19 mouse cellular contexts compared by ENCODE assay signal in the genomic region with DNA sequence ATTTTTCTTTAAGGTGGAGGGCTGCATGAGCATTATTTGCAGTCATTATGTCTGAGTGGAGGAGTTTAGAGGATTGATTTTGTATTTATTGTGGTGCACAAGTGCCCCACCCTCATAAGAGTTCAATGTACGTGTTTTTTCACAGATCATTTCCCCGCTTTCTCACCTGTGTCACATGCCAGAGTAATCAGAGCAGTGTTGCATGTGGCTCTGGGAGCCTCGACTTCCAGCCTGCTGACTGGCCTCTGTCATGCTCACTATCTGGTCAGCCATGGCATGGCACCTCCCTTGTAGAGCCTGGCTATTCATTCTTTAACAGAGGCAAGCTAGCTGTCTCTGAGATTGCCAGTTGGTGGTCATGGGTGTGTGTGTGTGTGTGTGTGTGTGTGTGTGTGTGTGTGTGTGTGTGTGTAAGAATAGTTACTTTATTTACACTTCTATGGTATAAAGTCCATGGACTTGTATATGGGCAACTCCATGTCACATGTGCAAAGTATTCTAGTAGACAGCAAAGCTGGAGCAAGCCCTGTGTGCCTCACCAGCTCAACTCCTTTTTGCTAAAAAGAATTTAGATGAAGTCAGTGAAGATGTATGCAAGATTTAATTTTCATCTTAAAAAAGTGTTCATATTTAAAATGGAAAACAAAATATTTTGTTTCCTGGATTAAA.
"Had no signal": no experiment of that assay in that cellular context is flagged by ENCODE, and none has a peak within 500 bp of the region (broad histone marks: within the 10 kb centered on the region; RNA-seq: fewer than 3 reads in every experiment).

No protein-coding gene starts in this region.

- H3K27ac ChIP-seq: kidney, embryonic 15.5 days; limb, embryonic 13.5 days; liver, embryonic 15.5 days; midbrain, embryonic 12.5 days; midbrain, embryonic 15.5 days; neural tube, embryonic 12.5 days; neural tube, embryonic 15.5 days had no signal

- H3K9me3 ChIP-seq: kidney, embryonic 15.5 days; limb, embryonic 13.5 days; liver, embryonic 15.5 days; midbrain, embryonic 12.5 days; midbrain, embryonic 15.5 days; neural tube, embryonic 12.5 days; neural tube, embryonic 15.5 days had no signal

- DNase-seq: kidney, adult 11 months; kidney, adult 8-10 months; kidney, postnatal 10 days; kidney, postnatal 36 days; left cerebral cortex, postnatal 4 days; lung, embryonic 14.5 days; lung, postnatal 10 days; lung, postnatal 4 days; right cerebral cortex, adult 18-20 months; right cerebral cortex, postnatal 14 days; right cerebral cortex, postnatal 4 days; thymus, postnatal 25 days had no signal

- H3K36me3 ChIP-seq: kidney, embryonic 15.5 days; midbrain, embryonic 12.5 days; midbrain, embryonic 15.5 days; neural tube, embryonic 12.5 days; neural tube, embryonic 15.5 days had no signal

- H3K4me2 ChIP-seq: kidney, embryonic 15.5 days; limb, embryonic 13.5 days; liver, embryonic 15.5 days; lung, embryonic 14.5 days; midbrain, embryonic 12.5 days; midbrain, embryonic 15.5 days; neural tube, embryonic 12.5 days; neural tube, embryonic 15.5 days had no signal

- ATAC-seq: midbrain, embryonic 15.5 days had no signal

- H3K4me3 ChIP-seq: kidney, embryonic 15.5 days; limb, embryonic 13.5 days; liver, embryonic 15.5 days; midbrain, embryonic 12.5 days; midbrain, embryonic 15.5 days; neural tube, embryonic 12.5 days; neural tube, embryonic 15.5 days had no signal

- H3K4me1 ChIP-seq: midbrain, embryonic 12.5 days; midbrain, embryonic 15.5 days; neural tube, embryonic 12.5 days; neural tube, embryonic 15.5 days had no signal

- H3K9ac ChIP-seq: kidney, embryonic 15.5 days; limb, embryonic 13.5 days; liver, embryonic 15.5 days; lung, embryonic 14.5 days; midbrain, embryonic 12.5 days; midbrain, embryonic 15.5 days; neural tube, embryonic 12.5 days; neural tube, embryonic 15.5 days had no signal

- H3K27me3 ChIP-seq: kidney, embryonic 15.5 days; limb, embryonic 13.5 days; liver, embryonic 15.5 days; midbrain, embryonic 12.5 days; midbrain, embryonic 15.5 days; neural tube, embryonic 12.5 days; neural tube, embryonic 15.5 days had no signal
